Mouse (Mus musculus) megakaryocyte, adult 5-6 weeks (primary cell): Measurements from ENCODE around the gene Oprm1. TPM values are rescaled to one million over a fixed set of nuclear protein-coding genes. Genes with fewer than 3 reads are reported as not detected.
A peak's percentile ranks its signal among the peaks of the same experiment; 100 is the strongest.
"Not testable (repeated sequence)": the region's sequence is repeated elsewhere in the genome, so short reads cannot be mapped to it uniquely, and the experiment has no call there.

Source experiments
- ATAC-seq: 2 replicates; pipeline ENCODE4 v1.8.0; 2016; ENCODE audit warnings: mild to moderate bottlenecking, inconsistent platforms; ENCODE audit not compliant: poor library complexity, severe bottlenecking
- total RNA-seq, 2 experiments: library from RNA; stranded (forward) in 1 of 2; stranded (reverse) in 1 of 2; fragments of 153-499, 151-499 nt in 1 of 2; fragments of 221-1000, 200-1000 nt in 1 of 2; gene quantifications; 2 replicates each; pipeline versions ENCODE4 v1.2.3 to v1.2.4; 2015 to 2017

Oprm1 gene
- total RNA-seq, 2 experiments from 2014 or later, result not detected

DNA sequence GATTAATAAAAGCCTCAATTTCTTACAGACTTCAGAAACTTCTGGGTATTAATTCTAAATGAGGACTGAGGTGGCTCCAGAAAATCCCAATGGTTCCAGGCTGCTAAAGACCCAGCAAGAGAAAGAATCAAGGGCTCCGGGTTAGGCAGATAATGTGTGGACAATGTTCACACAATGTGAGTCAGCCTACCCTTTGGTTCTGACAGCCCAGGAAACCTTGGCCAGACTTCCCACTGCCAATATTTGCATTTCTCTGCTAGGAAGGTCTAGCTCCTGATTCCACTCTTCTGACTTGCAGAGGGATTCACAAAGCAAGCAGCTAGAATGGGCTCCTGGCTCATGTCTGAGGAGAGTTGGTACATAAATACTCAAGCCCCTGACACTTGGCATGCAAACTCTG, 210.0 kb downstream of the Oprm1 start:
- ATAC-seq, result no peak

DNA sequence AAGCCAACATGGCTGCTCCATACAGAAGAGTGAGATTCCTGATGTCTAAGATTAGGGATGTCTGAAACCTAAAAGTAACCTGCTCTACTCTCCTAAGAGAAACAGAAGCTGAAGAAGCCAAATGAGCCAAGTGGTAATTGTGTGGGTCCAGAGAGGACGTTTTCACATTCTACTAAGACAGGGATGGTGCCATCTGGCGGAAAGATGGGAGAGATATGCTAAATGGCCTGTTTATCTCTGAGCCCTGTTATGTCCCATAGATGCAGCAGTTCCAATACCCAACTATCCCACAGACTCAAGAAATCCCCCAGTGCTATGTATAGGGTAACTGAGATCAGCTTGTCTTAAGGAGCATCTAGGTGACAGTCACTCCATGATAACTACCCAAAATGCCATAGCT, 219.5 kb downstream of the Oprm1 start:
- no peak for ATAC-seq

DNA sequence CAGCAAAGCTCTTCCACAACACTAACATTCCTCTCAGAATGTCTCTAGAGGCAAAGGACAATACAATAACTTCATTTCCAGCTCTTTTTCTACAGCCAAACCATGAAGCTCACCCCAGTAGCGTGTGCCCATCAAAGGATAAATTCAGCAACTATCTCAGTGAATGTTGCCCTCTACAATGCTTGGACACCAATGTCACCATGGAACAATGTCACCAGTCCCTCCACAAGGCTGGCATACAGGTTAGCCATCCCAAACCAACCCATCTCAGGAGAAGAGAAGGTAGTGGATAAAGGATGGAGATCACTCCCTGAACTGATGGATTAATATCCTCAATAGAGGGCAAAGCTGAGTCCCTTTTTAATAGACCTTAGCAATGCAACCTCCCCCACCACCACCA, 220.4 kb downstream of the Oprm1 start:
- ATAC-seq, result no peak

DNA sequence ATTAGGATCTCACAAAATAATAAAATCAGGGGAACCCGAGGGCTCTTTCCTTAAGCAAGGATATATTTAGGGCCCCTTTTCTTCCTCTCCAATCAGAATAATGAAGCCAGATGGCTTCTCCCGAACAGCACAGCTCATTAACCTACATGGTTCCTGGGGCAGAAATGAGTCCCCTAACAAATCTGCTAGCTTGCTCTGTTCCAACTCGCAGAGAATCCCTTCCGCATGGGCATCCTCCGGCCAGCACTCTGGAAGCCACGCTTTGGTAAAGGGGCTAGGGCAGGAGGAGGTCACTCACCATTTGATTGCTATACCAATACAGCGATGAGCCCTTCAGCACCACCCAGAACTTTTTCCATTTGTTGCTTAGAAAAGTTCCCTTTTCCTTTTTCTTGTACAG, 220.9 kb downstream of the Oprm1 start:
- no peak; the same call in 1 of the 2 replicates for ATAC-seq

DNA sequence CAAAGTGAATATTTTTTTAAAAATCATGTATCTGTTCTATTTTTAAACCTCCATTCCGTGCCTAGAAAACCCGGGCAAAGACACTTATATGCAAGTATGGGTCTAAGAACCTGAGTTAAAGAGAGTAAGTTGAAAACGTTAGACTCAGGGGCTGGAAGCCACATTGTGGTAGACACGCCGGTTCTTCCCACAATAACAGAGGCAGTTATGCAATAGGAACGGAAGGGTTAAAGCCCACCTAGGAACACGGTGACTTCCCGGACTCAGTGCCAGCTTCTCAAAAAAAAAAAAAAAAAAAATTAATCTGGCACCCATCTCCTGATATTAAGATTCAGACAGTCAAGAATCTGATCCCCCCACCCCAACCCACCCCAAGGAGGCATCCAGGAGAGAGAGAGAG, 221.5 kb downstream of the Oprm1 start:
- no peak for ATAC-seq

DNA sequence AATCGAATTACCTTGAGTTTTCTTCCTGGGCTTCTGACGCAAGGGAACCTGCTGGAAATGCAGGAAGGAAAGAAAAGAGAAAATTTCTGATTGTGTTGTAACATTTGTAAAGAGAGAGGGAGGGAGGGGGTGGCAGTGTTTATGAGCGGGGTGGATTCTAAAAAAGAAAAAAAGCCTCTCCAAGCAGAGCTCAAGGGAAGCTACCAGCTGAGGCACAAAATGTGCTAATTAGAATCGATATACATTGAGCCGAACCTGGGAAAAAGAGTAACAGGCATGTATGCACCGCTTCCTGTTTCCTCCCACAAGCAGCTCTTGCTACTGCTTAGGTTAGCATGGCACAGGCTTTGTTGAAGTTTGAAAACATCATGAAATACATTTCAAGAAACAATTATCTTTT, 221.9 kb downstream of the Oprm1 start:
- peak; percentile 34 for ATAC-seq

DNA sequence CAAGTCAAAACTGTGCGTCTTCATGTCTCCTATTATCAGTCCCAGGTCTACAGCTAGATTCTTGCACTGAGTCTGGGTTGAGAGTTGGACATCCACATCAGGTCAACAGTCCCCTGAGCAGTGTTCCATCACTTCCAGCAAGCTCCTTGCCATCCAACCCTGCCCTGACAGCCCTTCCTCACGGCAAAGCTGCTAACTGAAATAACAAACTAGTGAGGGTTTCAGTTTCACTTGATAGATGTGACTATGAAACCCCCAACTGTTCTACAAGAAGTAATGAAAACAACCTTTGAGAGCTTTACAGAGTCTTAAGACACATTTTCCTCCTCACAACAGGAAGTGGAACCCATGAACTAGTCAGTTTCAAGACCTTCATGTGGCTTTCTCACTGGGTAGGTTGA, 224.4 kb downstream of the Oprm1 start:
- ATAC-seq, result peak; percentile 72

DNA sequence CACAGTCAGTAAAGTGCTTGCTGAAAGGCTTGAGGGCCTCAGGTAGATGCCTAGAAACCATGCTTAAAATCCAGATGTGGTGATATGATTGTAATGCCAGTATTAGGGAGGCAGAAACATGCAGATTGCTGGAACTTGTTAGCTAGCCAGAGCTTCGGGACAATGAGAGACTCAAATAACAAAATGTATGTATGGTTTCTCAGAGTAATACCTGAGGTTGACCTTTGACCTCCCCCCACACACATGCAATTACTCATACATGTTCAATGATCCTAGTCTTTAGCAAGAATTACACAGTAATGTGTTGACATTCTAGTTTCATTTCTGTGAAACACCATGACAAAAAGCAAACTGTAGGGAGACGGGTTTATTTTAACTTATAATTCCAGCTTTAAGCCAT, 225.1 kb downstream of the Oprm1 start:
- ATAC-seq, result no peak

DNA sequence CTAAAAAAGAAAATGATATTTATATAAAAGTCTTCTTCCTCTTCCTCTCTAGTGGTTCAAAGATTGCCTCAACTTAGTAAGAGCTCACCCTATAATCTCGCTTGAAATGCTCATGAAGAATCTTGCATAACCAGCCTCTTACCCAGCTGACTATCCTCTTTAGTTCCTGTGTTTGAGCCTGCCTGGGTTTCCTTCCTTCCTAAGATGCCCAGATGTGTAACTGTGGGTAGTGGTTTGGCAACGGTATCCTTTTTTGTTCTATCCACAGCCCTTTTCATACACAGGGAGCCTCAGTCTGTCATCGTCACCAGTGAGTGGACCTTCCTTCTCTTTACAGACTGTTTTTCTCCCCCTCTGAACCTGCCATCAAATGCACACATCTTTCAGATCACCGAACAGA, 227.9 kb downstream of the Oprm1 start:
- ATAC-seq, result peak; percentile 64

DNA sequence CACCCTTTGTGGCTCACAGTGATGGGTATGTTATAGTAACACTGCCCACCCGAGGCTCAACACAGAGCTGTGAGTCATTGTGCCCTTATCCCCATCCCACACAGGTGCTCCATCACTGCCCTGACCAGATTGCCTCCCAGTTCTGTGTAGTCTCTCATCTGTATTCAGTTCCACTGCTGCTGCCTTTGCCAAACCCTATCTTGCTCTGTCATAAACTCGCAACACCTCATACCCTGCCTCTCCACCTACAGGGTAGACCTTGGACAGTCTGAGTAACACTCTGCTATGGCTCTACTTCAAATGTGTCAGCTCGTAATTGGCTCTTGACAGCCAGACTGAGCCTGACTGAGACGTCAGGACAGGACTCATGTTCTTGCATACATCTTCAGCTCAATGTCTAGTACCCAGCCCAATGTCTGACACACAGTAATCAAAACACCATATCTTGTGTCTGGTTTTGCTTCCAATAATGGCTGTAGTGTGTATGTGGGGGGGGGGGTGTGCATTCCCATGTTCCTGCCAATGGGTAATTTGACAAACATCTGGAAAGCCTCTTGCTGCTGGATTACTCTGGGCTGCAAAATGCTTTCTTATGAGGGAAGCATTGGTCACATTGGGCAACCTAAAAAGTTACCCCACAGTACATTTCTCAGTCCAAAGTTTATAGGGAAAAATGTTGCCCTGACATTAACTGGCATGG, 229.2 kb downstream of the Oprm1 start:
- no peak for ATAC-seq

DNA sequence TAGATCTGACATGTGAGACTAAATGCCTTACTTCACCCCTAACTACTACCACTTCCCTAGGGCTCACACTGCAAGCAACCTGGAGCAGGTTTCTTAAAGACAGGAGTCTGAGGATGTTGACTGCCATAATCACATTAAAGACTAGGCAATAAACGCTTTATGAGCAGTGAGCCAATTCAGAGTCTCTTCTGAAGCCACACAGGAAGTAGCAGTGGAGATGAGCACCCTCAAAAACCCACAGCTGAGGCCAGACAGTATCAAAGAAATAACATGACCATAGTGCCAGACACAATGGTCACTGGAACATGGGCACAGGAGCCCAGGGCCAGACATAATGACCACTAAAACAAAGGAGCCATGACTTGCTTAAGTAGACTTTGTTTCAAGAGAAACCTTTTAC, 230.2 kb downstream of the Oprm1 start:
- ATAC-seq, result peak; percentile 39

DNA sequence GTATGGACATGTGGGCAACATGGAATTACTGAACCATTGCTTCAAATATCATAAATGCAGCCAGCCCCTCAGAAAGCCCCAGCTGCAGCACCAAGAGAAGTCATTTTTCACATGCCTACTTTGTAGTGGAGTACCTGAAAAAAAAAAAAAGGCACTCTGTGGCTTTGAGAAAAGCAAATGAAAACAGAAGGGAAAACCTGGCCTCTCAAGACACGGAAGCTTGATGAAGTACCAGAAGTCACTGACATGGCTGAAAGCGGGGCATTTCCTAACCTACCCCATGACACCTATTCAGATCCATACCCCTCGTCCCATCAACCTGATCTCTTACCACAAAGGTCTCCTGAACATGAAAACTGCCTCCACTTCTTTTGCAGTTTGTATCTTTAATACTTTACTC, 238.6 kb downstream of the Oprm1 start:
- ATAC-seq, result no peak

DNA sequence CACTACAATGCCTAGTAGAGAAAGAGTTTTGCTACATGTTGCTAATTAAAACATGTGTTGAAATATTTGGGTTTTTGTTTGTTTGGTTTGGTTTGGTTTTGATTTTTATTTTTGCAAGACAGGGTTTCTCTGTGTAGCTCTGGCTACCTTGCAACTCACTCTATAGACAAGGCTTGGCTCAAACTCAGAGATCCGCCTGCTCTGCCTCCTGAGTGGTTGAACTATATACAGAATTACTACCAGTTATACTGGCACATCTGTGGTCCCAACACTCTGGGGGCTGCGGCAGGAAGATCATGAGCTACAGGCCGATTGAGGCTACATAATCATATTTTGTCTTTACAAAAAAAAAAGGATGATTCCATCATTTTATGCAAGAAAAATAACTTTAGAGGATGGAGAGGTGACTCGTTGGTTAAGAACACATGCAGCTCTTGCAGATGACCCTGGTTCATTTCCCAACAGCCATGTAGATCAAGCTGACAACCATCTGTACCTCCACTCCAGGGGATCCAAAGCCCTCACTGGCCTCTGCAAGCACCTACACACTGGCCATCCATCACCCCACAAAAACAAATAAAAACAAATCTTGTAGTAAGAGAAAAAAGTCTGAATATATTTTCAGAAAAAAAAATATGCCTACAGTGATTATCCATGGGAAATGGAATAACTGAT, 240.4 kb downstream of the Oprm1 start:
- no peak for ATAC-seq

DNA sequence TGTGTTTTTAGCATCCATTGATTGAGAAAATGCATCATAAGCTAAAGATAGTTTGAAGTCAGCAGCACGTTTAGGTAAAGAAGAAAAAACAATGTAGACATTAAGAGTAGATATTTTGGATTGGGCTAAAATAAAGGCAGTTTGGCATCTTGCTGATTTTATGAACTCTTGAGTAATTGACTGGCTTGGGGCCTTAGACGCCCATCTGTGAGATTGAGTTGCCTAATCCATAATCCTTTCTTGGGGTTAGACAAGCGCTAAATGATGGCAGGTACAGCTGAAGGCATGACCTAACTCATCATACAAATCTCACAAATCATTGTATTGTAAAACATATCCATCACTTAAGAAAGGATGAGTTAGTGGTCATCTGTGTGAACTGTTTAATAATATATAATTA, 241.0 kb downstream of the Oprm1 start:
- no peak for ATAC-seq

DNA sequence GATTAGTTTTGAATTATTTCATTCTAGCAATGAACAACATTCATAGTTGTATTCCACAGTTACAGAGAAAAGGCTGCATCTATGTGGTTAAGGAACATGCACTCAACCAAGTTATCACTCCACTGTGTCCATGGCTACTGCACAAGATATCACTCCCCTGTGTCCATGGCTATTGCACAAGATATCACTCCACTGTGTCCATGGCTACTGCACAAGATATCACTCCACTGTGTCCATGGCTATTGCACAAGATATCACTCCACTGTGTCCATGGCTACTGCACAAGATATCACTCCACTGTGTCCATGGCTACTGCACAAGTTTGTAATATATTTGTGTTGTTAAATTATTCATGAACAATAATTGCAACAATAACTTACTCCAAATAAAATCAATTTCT, 245.6 kb downstream of the Oprm1 start:
- not testable (repeated sequence) for ATAC-seq

DNA sequence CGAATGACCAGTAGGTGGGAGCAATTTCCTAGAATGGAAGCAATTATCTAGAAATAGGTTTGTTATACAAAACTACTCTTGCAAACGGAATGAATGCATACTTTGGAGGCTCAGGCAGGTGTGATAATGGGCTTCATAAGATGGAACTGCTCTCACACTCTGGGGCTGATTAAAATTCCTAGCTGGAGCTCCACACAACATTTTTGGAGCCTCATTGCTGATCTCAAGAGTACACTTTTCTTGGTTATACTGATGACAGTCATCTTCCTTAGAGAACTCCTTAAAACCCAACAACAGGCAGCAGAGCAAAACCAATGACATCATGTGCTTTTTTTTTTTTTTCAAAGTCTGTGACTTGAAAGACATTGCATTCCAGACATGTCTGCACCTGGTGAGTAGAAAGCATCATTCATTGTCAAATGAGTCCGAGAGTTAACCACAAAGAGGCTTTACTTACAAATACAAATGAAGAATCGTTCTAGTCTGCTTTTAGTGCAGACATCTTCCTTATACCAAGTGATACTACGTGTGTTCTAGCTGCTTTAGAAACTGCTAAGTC, 246.8 kb downstream of the Oprm1 start:
- no peak for ATAC-seq

DNA sequence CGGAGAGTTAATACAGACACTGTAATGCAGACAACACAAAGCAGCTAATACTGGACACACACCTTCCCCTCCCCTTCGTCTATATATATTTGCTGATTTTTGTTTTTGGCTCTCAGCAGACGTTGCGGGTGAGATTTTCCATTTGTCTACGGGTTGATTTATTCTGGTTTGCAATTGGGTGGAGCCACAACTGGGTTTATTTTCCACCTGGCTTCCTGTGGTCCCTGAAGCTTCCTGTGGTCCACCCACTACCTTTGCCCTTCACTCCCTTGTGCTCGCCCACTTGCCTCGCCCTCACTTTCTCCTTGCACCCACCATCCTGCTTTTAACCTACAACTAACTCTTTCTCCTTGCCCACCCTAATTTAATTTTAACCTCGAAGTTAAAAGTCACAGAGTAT, 252.2 kb downstream of the Oprm1 start:
- 0 out of 2 replicates have a peak, but pooled peaks have one; percentile 47 for ATAC-seq

DNA sequence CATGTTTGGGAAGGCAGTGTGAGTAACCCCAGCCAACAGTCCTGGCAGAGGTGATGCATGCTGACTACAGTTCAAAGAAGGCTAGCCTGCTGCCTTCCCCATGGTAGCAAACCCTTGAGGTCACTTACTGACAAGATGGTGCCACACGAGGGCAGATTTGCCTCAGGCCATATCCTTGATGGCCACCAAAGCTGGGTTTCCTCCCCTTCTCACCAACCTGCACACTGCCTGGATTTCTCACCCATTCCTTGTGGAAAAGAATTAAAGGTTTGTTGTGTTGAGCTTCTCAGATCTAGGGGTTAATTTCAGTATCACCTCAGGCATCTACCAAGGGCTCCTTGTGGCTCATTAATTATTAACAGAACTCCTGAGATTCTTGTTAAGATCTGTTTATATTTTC, 256.9 kb downstream of the Oprm1 start:
- no peak for ATAC-seq

DNA sequence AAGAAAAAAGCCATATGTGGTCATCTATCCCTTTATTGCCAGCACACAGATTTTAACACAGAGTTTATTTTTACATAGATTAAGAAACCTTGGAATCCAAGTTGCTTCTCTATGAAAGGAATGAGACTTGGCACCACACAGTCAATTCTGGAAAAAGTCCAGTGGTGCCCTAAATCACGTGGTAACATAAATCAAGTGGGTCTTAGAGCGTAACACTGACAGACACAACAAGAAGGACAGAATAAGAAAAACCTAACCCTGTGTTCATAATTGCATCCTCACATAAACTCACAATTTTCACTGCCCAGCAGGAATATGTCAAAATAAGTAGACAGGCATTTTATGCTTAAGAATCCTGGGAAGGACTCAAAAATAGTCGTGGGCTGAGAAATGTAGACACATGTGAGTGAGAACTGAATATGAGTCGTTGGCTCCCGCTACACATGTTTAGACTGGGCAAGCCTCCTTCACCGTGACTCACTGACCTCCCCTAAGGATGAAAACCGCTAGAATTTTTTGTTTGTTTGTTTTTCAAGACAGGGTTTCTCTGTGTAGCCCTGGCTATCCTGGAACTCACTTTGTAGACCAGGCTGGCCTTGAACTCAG, 261.6 kb downstream of the Oprm1 start:
- ATAC-seq, result no peak

DNA sequence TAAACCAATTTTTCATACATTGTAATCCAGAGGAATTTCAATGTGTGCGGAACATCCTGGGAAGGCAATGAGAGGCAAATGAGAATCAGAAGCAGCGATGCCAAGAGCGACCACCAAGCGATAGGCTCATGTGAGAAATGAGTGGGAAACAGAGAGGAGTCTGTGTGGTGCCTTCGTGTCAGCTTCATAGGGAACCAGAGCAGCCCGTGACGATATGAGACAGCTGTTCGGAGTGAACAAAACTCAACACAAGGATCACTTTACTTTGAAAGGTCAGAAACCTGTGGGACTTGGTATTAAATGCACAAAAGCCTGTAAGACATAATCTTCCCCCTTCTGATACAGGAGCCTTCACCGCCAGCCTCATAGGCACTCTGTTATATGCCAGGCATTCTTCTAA, 262.2 kb downstream of the Oprm1 start:
- no peak for ATAC-seq

DNA sequence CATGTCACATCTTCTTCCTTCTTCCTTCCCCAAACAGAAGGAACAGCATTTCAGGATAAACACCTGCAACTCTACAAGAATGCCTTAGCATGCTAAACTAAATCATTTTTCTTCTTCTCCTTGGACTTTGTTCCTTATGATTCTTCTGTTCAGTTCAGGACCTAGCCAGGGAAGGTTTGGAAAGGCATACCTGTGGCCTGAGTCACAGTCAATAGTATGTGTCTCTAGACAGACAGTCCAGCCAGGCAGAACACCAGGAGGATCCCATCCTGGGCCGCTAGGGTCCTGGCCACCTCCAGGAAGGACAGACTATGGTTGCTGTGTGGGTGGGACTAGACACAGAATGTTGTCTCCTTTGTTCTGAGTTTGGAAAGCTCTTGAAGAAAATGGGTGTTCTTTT, 266.7 kb downstream of the Oprm1 start:
- ATAC-seq, result no peak

DNA sequence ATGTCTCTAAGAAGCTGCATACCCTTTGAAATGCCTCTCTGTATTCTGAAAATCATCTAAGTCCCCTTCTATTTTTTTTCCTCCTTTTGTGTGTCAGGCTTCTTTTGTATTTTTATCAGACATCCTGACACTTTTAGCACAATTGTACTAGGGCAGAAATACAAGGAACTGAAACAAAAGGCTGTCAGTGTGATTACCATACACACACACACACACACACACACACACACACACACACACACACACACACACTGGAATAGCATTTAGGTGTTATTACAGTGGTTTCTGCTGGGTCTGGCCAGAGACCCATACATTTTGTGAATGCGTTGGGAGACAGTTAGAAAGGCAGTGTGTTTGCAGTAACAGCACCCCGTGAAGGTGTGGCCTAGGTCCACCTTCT, 275.2 kb downstream of the Oprm1 start:
- ATAC-seq, result no peak
